Mouse (Mus musculus): ENCODE measurements around the gene Rubcn. TPM values are rescaled to one million over a fixed set of nuclear protein-coding genes. Genes with fewer than 3 reads are reported as not detected.

Gene Rubcn
- total and polyA plus RNA-seq, 3 experiments, result 23.7 to 32.4 (median 31.1) TPM

Other genes with a start within 250 kb of the Rubcn start
- 10 to 100 TPM; 26.5 to 47.4 TPM for gene Tnk2, start 233.9 kb downstream of the Rubcn start, total RNA-seq (2021)
- 100 and 110 TPM in 2 replicates for gene Tnk2, start 233.9 kb downstream of the Rubcn start, polyA plus RNA-seq (2012; rRNA removed)
- gene Muc4, start 141.9 kb downstream of the Rubcn start, total RNA-seq (2021), result not detected
- not detected in 2 replicates for gene Muc4, start 141.9 kb downstream of the Rubcn start, polyA plus RNA-seq (2012; rRNA removed)
- under 1 TPM; 0.20 to 0.24 TPM for gene Muc20, start 80.3 kb downstream of the Rubcn start, total RNA-seq (2021)
- gene Muc20, start 80.3 kb downstream of the Rubcn start, polyA plus RNA-seq (2012; rRNA removed), result not detected in 2 replicates
- not detected for gene Smbd1, start 67.3 kb downstream of the Rubcn start, total RNA-seq (2021)
- not detected in 2 replicates for gene Smbd1, start 67.3 kb downstream of the Rubcn start, polyA plus RNA-seq (2012; rRNA removed)
- gene Fyttd1, start 266 bp downstream of the Rubcn start, total RNA-seq (2021), result 100 to 1,000 TPM; 102 to 133 TPM
- gene Fyttd1, start 266 bp downstream of the Rubcn start, polyA plus RNA-seq (2012; rRNA removed), result 2.7 and 2.9 TPM in 2 replicates
- 10 to 100 TPM; 31.3 to 37.6 TPM for gene Lrch3, start 36.3 kb upstream of the Rubcn start, total RNA-seq (2021)
- gene Lrch3, start 36.3 kb upstream of the Rubcn start, polyA plus RNA-seq (2012; rRNA removed), result 14.9 and 17.8 TPM in 2 replicates
- 1 to 10 TPM; 1.8 to 2.0 TPM for gene Iqcg, start 178.5 kb upstream of the Rubcn start, total RNA-seq (2021)
- gene Iqcg, start 178.5 kb upstream of the Rubcn start, polyA plus RNA-seq (2012; rRNA removed), result 0.01 and 0.06 TPM in 2 replicates
- 100 to 1,000 TPM; 378 to 722 TPM for gene Rpl35a, start 178.7 kb upstream of the Rubcn start, total RNA-seq (2021)
- 23.8 and 26.0 TPM in 2 replicates for gene Rpl35a, start 178.7 kb upstream of the Rubcn start, polyA plus RNA-seq (2012; rRNA removed)
- gene Lmln, start 184.8 kb upstream of the Rubcn start, total RNA-seq (2021), result 10 to 100 TPM; 16.5 to 17.2 TPM
- gene Lmln, start 184.8 kb upstream of the Rubcn start, polyA plus RNA-seq (2012; rRNA removed), result 5.5 and 9.6 TPM in 2 replicates

Data from adrenal gland, adult 2 months (tissue).